Mouse (Mus musculus) adrenal gland (tissue): ENCODE measurements around the gene Clstn3.
"Not testable (repeated sequence)": the region's sequence is repeated elsewhere in the genome, so short reads cannot be mapped to it uniquely, and the experiment has no call there.

Experiments used
- intact Hi-C: fragments of 180-260 bp; cut with DNase I; formaldehyde crosslinking; loops from one replicate; pipeline ENCODE4 v1.15.1; 2025

Gene Clstn3

DNA sequence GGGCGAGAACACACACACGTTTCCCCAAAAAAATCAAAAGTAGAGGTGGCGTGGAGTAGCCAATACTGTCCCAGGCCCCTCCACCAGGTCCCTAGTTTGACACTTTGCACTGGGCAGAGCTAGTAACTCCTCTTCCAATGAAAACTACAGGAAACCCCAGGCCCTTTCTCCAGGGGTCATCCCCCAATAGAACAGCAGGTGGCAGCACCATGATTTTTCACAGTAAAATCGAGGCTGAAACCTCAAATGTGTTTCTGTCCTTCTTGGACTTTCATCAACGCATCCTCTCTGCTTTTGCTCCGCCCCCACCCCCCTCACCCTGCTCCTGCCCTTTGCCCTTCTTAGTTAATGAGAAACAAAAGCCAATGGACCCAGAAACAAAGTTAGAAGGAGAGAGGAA is 17.0 kb upstream of the Clstn3 start:
- intact Hi-C loops, result loop anchor here (5.0 to 10.0 kb wide), 2 partner anchors 61 to 153 kb away; partner anchors contain the start of genes C1s1 and C1s2

DNA sequence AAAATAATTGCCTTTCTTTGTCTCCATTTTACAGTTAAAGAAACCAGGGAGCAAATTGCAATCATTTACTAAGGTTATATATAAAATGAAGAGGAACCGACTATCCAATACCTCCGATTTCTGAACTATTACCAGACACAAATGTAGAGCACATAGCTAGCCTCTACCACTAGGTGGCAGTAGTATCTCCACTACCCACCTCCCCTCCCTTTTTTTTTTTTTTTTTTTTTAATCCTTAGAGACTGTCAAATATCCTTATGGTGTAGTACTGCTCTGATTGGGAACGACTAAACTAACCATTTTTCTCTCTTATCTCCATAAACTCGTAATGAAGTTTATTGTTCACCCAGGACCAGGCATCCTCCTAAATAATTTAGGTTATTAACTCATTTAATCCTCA is 15.7 kb upstream of the Clstn3 start:
- intact Hi-C loops, result loop anchor here (5.0 to 10.0 kb wide), 2 partner anchors 62 to 155 kb away; partner anchors contain the start of genes C1s1 and C1s2

DNA sequence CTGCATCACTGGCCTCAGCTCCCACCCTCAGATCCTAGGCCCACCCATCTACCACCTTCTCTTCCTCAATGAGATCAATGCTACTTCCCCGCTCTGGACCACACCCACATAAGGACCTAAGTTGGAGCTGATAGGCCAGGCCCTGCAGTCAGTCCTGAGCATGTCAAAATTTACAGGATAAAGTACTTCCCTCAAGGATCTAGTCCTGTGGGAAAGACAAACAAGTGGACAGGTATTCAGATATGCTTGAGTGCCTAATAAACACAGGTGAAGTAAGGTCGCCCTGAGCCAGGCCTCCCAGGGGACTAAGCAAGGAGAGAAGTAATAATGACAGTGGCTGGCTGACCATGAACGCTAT is 15.0 kb upstream of the Clstn3 start:
- intact Hi-C loops, result no loop called here

DNA sequence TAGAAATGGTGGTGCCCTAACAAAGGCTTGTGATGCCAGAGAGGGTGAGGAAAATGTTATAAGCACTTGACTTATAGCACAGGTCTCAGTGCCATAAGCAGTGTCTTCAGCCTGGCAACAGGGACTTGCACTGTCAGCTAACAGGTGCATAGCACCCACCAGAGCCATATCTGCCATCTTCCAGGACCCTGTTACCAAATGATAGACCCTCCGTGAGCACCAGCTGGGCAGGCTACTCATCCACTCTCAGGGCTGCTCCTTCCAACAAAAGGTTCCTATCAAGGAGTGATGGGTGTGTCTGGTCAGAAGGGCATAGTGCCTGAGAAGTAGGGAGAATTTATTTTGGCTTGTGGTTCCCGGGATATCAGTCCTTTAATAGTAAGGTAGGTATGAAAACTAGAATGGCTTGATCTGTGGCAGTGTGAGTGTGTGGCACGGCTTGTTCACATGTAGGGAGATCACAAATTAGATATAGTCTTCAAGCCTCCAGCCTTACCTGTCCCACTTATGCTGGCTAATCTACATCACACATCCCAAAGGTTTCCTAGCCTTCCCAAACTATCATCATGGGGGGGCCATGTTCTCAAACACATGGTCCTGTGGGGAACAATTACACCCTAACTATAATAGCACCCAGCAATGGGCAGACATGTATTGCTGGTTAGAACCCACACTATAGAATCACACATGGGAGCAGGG is 14.4 kb upstream of the Clstn3 start:
- intact Hi-C loops, result no loop called here

DNA sequence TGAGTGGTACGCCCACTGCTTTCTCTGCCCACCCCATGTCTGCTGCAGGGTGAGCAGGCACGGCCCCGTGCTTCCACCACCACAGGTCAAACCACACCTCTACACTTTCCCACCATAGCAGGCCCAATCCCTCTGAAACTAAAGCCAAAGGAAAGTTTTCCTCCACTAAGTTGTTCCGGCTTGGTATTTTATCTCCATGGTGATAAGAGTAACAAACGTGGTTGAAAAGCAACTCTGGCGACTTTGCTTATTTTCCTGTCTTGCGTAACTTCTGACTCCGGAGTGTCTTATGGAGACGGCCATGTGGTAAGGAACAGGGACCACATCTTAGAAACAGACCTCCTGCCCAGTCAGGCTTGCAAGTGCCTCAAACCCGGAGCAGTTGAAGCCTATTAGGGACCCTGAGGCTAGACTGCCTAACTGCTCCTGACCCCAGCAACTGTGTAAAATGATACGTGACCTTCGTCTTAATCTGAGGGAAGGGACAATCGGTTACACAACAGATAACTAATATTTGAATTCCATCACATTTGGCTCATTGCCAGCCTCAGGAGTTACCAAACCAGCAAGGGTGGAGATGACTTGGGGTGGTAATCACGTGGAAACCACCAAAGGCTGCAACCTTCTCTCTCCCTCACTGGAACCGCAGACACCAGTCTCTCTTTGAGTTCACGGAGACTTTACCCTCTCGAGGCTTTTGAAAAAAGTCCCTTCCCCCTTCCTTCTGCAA is 13.5 kb upstream of the Clstn3 start:
- intact Hi-C loops, result no loop called here

DNA sequence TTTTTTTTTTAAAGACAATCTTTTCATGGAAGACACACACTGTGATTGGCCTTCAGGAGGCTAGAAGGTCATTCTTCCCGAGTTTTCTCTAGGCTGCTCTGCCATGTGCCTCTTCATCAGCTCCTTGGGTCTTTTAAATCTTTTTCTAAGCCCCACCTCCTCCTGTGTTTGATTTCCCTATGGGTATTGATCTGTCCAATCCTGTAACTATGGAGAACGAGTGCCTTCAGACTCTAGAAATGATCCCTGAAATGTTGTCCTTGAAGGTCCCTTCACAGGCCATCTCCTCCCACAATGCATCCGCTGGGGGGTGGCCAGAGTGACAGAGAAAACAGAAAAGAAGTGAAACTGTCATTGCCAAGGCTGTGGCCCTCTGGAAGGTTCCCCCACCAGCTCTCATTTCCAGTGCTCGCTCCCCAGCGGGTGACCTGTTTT is 12.6 kb upstream of the Clstn3 start:
- intact Hi-C loops, result no loop called here

DNA sequence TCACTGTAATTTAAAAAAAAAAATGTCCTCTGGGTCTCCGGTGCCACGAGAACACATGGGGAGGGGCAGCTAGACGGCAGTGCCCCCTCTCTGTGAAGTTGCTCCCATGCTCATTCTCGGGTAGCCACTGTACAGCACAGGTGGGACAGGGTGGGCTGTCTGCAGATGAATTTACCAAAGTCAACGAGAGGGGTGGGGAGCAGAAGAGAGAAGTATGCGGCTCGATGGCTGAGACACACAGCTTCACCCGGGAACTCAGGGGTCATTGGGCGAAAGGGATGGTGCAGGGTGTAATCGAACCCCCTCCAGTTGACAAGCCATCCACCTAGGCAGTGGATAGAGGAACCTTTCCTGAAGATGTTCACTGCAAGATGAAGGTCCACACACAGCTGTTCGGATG is 12.2 kb upstream of the Clstn3 start:
- intact Hi-C loops, result no loop called here

DNA sequence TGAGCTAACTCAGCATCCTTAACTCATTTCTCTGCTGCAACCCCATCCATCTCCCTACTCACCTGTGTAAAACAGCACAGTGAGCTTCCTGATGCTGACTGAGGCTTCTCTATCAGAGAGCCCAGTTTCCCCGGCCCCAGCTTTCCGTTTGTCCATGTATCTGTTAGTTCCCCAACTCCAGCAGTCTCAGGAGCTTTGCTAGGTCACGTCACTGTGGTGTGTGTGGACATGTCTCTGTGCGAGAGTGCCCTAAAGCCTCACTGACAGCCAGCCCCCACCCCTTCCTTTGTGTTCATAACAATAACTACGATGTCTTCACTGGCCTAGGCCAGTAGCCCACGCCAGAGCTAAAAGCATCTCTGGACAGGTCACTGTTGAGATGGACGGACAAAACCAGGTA is 11.6 kb upstream of the Clstn3 start:
- intact Hi-C loops, result no loop called here

DNA sequence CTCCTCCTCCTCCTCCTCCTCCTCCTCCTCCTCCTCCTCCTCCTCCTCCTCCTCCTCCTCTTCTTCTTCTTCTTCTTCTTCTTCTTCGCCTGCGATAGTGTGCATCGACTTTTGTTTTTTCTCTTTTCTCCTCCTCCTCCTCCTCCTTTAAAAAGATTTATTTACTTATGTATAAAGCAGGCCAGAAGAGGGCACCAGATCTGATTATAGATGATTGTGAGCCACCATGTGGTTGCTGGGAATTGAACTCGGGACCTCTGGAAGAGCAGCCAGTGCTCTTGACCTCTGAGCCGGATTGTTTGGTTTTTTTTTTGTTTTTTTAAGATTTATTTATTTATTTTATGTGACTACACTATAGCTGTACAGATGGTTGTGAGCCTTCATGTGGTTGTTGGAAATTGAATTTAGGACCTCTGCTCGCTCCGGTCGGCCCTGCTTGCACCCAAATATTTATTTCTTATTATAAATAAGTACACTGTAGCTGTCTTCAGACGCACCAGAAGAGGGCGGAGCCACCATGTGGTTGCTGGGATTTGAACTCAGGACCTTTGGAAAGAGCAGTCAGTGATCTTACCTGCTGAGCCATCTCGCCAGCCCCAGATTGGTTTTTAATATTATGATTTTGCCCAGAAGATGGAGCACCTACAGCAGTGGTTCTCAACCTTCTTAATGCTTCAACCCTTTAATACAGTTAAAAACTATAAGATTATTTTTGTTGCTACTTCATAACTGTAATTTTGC is 10.9 kb upstream of the Clstn3 start:
- intact Hi-C loops, result not testable (repeated sequence)

DNA sequence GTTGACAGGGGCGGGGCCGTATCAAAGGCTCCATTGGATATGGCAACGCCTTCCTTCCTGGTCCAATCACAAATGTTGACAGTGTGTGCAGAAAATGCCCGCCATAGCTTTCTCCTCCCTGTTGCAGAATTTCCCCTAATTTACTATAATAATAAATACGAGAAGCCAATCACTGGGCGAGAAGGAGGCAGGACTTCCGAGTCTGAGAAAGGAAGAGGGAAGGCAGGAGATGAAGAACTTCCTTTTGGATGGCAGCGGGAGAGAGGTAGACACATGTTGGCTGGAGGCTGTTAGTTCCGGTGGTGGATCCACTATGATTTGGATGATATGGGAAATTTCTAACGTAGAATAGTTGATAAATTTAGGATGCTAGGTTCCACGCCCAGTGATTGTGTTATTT is 10.0 kb upstream of the Clstn3 start:
- intact Hi-C loops, result loop anchor here (5.0 kb wide), 1 partner anchor 57 kb away; the partner anchor contains the start of gene Pex5

DNA sequence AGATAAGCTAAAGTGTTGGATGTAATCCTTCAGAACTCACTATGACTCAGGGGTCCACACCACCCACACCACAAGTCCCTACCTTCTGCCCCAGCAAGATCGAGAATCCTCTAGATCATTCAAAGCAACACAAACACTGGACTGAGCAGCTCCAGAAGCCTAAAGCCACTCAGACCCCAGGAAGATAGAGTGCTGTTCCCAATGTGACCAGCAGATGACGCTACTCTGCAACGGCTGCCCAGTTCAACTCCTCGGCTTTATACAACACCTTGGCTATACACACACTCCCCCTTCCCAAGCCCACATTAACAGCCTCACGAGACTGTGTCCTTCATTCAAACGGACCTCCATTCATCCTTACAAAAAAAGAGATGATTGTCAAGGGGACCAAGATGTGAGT is 8.2 kb upstream of the Clstn3 start:
- intact Hi-C loops, result loop anchor here (5.0 kb wide), 1 partner anchor 56 kb away; the partner anchor contains the start of gene Pex5

DNA sequence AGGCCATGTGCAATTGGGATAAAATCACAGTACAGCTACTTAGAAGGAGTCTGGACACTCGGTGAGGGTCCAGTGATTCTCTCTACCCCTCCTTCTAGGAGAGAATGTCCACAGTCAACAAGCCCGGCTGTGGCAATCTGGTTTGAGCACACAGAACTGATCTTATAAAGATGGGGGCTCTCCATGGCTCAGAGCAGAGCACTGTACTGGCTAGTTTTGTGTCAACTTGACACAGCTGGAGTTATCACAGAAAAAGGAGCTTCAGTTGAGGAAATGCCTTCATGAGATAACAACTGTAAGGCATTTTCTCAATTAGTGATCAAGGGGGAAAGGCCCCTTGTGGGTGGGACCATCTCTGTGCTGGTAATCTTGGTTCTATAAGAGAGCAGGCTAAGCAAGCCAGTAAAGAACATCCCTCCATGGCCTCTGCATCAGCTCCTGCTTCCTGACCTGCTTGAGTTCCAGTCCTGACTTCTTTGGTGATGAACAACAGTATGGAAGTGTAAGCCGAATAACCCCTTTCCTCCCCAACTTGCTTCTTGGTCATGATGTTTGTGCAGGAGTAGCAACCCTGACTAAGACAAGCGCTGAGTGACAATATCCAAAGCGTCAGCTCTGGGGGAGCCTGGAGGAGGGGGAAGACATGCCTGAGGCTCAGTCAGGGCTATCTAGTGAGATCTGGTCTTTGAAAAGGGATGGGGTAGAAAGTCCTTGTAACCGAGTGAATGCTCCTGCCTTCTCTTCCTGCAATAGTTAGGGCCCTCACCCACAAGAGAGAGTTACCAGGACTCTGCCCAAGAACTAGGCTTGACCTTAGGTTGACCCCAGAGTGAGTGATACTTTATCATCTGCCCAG is 7.4 kb upstream of the Clstn3 start:
- intact Hi-C loops, result loop anchor here (5.0 kb wide), 1 partner anchor 55 kb away; the partner anchor contains the start of gene Pex5

DNA sequence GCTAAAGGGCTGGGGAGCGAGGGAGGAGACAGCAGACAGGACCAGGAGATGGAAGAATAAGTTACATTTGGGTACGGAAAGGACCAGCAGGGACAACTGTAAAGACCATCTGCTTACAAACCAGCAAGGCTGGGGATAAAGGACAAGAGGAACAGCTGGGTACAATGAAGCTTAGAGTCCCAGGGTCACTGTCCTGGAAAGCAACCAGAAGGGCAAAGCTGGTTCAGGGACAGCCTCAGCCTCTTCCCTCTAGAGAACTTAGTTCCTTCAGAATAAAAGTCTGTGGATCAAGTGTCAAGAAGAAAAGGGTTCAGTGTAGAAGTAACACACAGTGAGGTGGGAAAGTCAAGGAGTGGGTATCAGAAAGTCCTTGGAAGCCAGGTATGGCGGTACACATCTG is 6.5 kb upstream of the Clstn3 start:
- intact Hi-C loops, result loop anchor here (5.0 kb wide), 1 partner anchor 54 kb away; the partner anchor contains the start of gene Pex5

DNA sequence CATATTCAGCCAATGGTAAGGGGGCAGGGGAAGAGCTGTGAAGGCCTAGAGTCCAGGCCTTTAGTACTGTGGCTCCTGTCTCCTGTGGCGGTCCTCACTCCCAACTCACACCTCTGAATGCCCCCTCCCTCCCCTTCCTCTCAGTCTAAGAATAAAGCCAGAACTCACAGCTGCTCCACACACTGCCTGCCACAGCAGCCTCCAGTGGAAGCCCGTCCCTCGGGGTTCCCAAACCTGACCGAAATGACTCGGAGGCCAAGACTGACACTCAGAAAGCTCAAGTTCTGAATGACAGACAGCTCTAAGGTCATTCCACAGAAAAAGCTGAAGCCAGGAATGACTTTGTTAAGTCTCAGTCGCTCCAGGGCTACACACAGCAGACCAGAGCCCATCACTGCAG is 1.1 kb upstream of the Clstn3 start:
- intact Hi-C loops, result no loop called here

DNA sequence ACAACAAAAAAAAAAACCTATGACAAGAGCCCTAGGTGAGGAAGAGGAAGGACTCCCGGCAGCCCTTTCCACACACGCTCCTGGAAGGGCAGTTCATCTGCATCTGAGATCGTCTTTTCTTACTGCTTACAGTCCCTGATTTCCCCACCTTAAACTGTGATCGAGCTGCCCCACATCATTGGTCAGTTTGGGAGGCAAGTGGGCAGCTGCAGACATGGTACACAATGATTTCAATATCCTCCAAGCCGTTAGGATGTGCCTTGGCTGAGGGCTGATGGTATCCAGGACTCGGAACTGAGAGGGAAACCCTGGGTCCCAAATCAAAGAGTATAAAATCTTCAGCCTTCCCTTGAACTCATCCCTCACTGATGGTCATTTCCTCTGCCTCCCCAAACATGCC is 705 bp upstream of the Clstn3 start:
- intact Hi-C loops, result no loop called here

DNA sequence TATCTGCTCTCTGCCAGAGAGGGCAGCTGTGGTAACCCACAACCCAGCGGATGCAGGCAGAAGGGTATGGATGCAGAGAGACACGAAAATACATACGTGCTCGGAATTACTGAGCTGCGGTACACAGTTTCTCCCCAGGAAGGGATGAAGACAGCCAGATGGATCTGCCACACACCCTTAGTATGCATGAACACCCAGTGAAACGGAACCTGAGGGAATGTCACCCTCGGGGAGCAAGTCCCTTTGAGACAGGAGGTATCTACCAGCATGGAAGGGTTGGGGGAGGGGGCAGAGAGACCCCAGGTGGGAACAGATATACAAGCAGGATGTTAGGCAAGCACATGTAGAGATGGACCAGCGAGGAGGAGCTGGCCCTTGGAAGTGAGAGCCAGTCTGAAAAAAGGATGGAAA is 708 bp downstream of the Clstn3 start:
- intact Hi-C loops, result no loop called here

DNA sequence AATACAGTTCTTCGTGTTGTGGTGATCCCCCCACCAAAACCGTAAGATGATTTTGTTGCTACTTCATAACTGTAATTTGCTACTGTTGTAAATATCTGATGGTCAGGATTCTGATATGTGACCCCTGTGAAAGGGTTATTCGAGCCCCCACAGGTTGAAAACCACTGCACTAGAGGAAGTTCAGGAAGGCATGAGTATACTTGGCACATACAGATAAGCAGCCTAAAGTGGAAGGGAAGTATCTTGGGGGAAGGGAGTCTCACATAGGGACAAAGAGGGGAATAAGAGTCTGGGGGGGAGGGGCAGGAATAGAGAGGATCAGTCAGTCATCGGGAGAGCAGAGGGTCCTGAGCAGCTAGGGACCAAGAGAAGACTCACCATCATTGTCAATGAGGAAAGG is 5.2 kb downstream of the Clstn3 start:
- intact Hi-C loops, result no loop called here

DNA sequence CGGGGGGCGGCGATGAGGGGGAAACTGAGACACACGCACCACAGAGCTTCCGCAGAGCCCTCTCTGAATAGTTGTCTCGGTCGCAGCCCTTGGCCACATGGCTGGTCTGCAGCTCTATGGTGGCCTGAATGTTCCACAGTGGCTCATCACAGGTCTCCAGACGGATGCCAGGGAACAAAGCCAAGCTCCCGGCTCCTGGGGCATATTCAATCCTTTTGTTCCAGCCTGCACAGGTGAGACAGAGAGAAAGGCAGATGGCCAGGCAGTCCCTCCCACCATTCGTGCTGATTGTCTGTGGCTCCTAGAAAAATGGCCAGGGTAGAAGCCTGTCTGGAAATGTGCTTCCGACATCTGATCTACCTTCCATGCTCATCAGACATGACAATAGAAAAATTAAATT is 6.1 kb downstream of the Clstn3 start:
- intact Hi-C loops, result no loop called here

DNA sequence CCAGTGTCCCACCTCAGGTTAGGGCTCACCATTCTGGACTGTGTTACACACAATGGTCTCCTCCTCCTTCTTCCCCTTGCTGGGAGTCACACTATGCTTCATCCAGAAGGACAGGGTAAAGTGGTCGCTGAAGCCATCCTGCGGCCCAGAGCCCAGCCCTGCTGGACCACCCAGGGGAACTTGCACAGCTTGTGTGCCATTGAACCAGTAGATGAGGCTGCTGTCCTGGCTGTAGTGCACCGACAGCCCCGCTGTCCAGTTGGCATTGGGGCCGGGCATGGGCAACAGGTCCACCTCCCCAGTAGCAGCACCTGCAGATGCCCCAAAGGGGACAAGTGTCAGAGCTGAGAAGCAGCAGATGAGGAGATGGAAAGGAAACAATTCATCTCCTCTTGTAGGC is 6.8 kb downstream of the Clstn3 start:
- intact Hi-C loops, result no loop called here

DNA sequence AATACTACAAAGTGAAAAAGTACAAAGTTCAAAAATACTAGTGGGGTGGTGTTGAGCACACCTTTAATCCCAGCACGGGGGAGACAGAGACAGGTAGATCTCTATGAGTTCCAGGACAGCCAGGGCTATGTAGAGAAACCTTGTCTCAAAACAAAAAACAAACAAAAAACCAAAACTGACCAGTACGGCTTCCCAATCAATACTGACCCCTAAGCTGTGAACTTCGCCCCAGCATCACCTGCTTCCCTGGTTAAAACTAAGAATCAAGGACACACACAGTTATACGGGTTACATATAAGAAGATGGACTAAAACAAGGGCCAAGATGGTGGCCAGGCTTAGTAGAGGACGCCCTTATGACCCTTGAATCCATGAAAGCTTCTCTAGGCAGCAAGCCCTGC is 8.4 kb downstream of the Clstn3 start:
- intact Hi-C loops, result no loop called here

DNA sequence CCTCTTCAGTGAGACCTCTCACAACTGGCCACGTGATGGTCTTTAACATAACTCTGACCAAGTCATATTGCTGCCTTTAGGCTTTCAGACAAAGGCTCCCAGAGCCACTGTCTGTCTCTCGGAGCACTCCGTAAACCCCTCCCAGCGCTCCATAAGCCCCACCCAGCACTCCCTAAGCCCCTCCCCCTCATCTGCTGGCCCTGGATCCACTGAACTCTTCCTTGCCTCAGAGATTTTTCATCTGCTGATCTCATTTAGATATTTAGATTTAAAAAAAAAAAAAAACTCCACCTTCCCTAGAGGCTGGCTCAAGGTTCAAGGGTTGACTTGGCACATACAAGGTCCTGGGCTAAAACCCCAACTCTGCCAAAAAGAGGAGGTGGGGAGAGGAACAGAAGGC is 10.8 kb downstream of the Clstn3 start:
- intact Hi-C loops, result loop anchor here (5.0 kb wide), 1 partner anchor 36 kb away; the partner anchor contains the start of gene Pex5
